Mouse (Mus musculus) cerebellum, adult 2 months (tissue): ENCODE data around the gene Gm45711.

Experiments
- CTCF ChIP-seq: fragments of 200-500 bp; IDR thresholded peaks from 2 replicates; pipeline ENCODE4 v1.5.1; 2011; ENCODE audit warnings: low read depth, mild to moderate bottlenecking, control low read depth, low read length, moderate library complexity, borderline replicate concordance; ENCODE audit not compliant: insufficient read depth
- POLR2A ChIP-seq: fragments of 200-500 bp; IDR thresholded peaks from 2 replicates; pipeline ENCODE4 v1.6.1; 2011; ENCODE audit warnings: low read length, control low read depth, borderline replicate concordance; ENCODE audit not compliant: insufficient read depth

DNA sequence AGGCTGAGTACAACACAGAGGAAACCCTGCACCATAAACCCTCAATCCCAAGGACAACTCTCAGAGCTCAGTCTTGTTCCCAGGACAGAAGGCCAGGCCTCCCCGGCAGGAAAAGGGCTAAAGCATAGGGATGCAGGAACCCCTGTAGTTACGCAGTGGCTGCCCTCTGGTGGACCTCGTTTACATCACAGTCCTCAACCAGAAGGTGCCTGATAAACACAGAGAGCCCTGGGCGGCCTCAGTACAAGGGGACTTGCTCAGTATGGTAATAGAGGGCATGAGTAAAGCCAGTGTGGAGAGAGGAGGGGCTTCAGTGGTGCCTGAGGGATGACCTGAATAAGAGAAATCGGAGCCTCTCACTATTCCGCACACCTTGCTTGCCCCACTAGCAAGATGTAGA, 75.3 kb downstream of the Gm45711 start:
- TF ChIP-seq CTCF (no peak), POLR2A (no peak)
